Mouse (Mus musculus) lung, adult 2 months (tissue): ENCODE measurements around the gene Gap43.

Experiments used
- CTCF ChIP-seq: fragments of 200-500 bp; IDR thresholded peaks from 2 replicates; pipeline ENCODE4 v1.5.1; 2011; ENCODE audit warnings: mild to moderate bottlenecking, low read length, control low read depth; ENCODE audit not compliant: insufficient read depth
- POLR2A ChIP-seq: fragments of 200-500 bp; IDR thresholded peaks from 2 replicates; pipeline ENCODE4 v1.6.1; 2011; ENCODE audit warnings: low read depth, mild to moderate bottlenecking, control low read depth, low read length, borderline replicate concordance; ENCODE audit errors: extremely low read depth

GRCm38 (mm10) chr16:42275518-42276215, 64.8 kb downstream of the Gap43 start:
- TF ChIP-seq CTCF, result no peak
- no peak for TF ChIP-seq POLR2A
